Mouse (Mus musculus) naive thymus-derived CD4-positive, alpha-beta T cell, adult 5 months (primary cell): ENCODE measurements around the gene Olfr913. TPM values are rescaled to one million over a fixed set of nuclear protein-coding genes. Genes with fewer than 3 reads are reported as not detected.

ENCODE experiments used
- polyA plus RNA-seq: library from polyadenylated mRNA; unstranded; fragments of 100-300 nt; shearing (Covaris generic); gene quantifications from one replicate; pipeline ENCODE4 v1.2.1, GENCODE M21; 2017

The Olfr913 gene
- polyA plus RNA-seq, result not detected

GRCm38 (mm10) chr9:38592459-38592858 lies at the start of gene Olfr913:
TSS of gene Olfr913 (plus strand) at chr9:38592759.

GRCm38 (mm10) chr9:38579878-38580277 lies 12.7 kb upstream of the Olfr913 start, which contains the start of gene Olfr912:
TSS of gene Olfr912 (plus strand) at chr9:38580178.

DNA sequence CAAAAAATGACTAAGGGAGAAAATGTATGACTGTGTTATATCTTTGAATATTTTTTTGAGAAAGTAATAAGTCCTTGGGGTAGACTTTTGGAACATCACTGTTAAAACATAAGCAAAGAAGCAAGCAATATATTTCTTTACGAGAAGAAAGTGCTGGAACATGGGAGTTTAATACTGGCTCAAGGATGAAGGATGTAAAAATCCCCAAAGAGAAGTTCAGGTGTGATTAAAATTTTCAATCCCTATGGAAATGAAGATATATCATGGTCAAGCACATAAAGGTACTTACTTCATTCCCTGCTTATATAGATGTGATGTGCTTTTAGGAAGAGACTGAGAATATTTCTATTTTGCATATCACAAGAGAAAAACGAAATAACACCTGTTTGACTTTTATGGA lies 12.2 kb downstream of the Olfr913 start, which contains the start of gene Olfr914:
Gene Olfr914, plus strand, starts transcription at position 301 of the 400 bp plus-strand sequence.

Other genes with a start within 250 kb of the Olfr913 start
- not detected for gene Olfr898, start 244.3 kb upstream of the Olfr913 start, polyA plus RNA-seq
- 0.09 TPM for gene Olfr250, start 225.9 kb upstream of the Olfr913 start, polyA plus RNA-seq
- gene Olfr251, start 215.7 kb upstream of the Olfr913 start, polyA plus RNA-seq, result not detected
- 0.10 TPM for gene Olfr147, start 191.1 kb upstream of the Olfr913 start, polyA plus RNA-seq
- not detected for gene Olfr901, start 163.3 kb upstream of the Olfr913 start, polyA plus RNA-seq
- not detected for gene Olfr902, start 145.1 kb upstream of the Olfr913 start, polyA plus RNA-seq
- gene Olfr904, start 129.6 kb upstream of the Olfr913 start, polyA plus RNA-seq, result not detected
- not detected for gene Olfr905, start 121.7 kb upstream of the Olfr913 start, polyA plus RNA-seq
- gene Olfr906, start 105.7 kb upstream of the Olfr913 start, polyA plus RNA-seq, result not detected
- not detected for gene Olfr907, start 97.0 kb upstream of the Olfr913 start, polyA plus RNA-seq
- not detected for gene Olfr911-ps1, start 71.2 kb upstream of the Olfr913 start, polyA plus RNA-seq
- not detected for gene Olfr910, start 54.9 kb upstream of the Olfr913 start, polyA plus RNA-seq
- gene Olfr912, start 12.6 kb upstream of the Olfr913 start, polyA plus RNA-seq, result 0.12 TPM
- not detected for gene Olfr914, start 12.3 kb downstream of the Olfr913 start, polyA plus RNA-seq
- not detected for gene Olfr916, start 67.1 kb downstream of the Olfr913 start, polyA plus RNA-seq
- gene Olfr917, start 73.1 kb downstream of the Olfr913 start, polyA plus RNA-seq, result not detected
- gene Olfr918, start 81.8 kb downstream of the Olfr913 start, polyA plus RNA-seq, result not detected
- not detected for gene Olfr919, start 110.9 kb downstream of the Olfr913 start, polyA plus RNA-seq
- 7.8 TPM for gene Vwa5a, start 125.5 kb downstream of the Olfr913 start, polyA plus RNA-seq
- gene Olfr920, start 159.5 kb downstream of the Olfr913 start, polyA plus RNA-seq, result 0.17 TPM
- gene Olfr921, start 180.3 kb downstream of the Olfr913 start, polyA plus RNA-seq, result not detected
- gene Olfr922, start 221.9 kb downstream of the Olfr913 start, polyA plus RNA-seq, result not detected
- not detected for gene Olfr923, start 233.8 kb downstream of the Olfr913 start, polyA plus RNA-seq